Mouse (Mus musculus): ENCODE measurements around the gene Ggta1. TPM values are rescaled to one million over a fixed set of nuclear protein-coding genes. Genes with fewer than 3 reads are reported as not detected.
A peak's percentile ranks its signal among the peaks of the same experiment; 100 is the strongest.

Ggta1 gene
- polyA plus RNA-seq, 1 experiment from 2014 or later, result 28.9 TPM

DNA sequence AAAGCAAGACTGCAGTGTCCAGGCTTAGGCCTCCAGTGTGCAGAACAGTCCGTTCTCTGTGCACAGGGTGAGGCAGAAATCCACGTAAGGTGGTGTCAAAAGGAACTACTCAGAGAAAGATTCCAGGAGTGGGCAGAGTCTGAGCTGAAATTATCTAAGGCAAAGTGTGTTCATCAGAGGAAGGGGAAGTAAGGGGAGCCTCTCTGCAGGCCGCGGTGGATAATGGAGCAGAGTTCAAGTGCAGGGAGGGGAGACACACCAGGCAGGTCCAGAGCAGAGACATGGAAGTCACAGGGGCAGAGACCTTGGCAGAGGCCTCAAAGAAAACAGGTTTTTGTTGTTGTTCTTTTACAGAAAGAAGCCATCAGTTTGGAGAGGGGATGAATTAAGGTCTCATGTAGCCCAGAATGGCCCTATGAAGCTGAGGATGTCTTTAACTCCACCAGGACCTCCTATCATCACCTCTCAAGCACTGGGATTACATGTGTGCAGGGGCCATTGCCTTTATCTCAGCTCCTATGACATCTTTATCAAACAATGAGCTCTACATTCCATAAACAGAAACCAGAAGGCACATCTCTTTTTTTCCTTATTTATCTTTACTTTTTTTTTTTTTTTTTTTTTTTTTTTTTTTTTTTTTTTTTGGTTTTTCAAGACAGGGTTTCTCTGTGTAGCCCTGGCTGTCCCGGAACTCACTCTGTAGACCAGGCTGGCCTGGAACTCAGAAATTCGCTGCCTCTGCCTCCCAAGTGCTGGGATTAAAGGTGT, 42.7 kb upstream of the Ggta1 start:
- H3K36me3 ChIP-seq (ENCODE audit: control insufficient read depth, insufficient read depth, low read length), result no peaks in the 10 kb centered on the region
- no peak overlapping the region for H3K4me2 ChIP-seq (ENCODE audit: low read depth, low read length)
- H3K9me3 ChIP-seq (replicated peaks; ENCODE audit: control insufficient read depth, low read length), result no peaks in the 10 kb centered on the region
- 69% methylated on average over 6 of the region's 6 CpGs for WGBS
- ATAC-seq (ENCODE audit: insufficient read depth, low FRiP score), result no peak
- H3K27ac ChIP-seq (ENCODE audit: low read length), result no peak overlapping the region
- no peak overlapping the region for H3K4me3 ChIP-seq (replicated peaks; ENCODE audit: low read length)
- H3K9ac ChIP-seq (ENCODE audit: low read length), result 0 out of 2 replicates have a peak overlapping the region, but pooled peaks have one; percentile 5
- no peaks in the 10 kb centered on the region for H3K27me3 ChIP-seq (ENCODE audit: control insufficient read depth, insufficient read depth, low read length)
- H3K4me1 ChIP-seq (ENCODE audit: control insufficient read depth, insufficient read depth, low read length), result peaks cover 55% of the 10 kb centered on the region

DNA sequence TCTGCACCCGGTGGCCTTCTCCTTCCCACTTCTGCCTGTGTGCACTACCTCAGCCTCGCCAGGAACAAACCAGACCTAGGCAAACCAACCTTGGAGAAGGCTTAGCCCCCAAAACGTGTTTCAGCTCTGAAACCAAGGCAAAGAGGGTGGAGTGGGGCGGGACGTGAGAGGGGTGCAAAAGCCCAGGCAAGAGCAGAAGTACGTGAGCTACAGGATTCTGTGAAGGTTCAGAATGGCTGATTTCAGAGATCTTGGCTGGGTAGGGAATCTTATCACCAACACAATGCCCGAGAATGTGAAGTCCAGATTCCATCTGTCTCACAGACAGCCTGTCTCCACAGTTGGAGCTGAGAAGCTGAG, 41.4 kb upstream of the Ggta1 start:
- peak overlapping the region; percentile 82 for H3K27ac ChIP-seq (ENCODE audit: low read length)
- no peaks in the 10 kb centered on the region for H3K9me3 ChIP-seq (replicated peaks; ENCODE audit: control insufficient read depth, low read length)
- WGBS, result 40% methylated on average over 7 of the region's 7 CpGs
- ATAC-seq (ENCODE audit: insufficient read depth, low FRiP score), result no peak
- H3K4me1 ChIP-seq (ENCODE audit: control insufficient read depth, insufficient read depth, low read length), result peaks cover 52% of the 10 kb centered on the region
- H3K27me3 ChIP-seq (ENCODE audit: control insufficient read depth, insufficient read depth, low read length), result no peaks in the 10 kb centered on the region
- no peaks in the 10 kb centered on the region for H3K36me3 ChIP-seq (ENCODE audit: control insufficient read depth, insufficient read depth, low read length)
- H3K4me3 ChIP-seq (replicated peaks; ENCODE audit: low read length), result no peak overlapping the region
- no peak overlapping the region; the same call in 1 of the 2 replicates for H3K9ac ChIP-seq (ENCODE audit: low read length)
- no peak overlapping the region for H3K4me2 ChIP-seq (ENCODE audit: low read depth, low read length)

DNA sequence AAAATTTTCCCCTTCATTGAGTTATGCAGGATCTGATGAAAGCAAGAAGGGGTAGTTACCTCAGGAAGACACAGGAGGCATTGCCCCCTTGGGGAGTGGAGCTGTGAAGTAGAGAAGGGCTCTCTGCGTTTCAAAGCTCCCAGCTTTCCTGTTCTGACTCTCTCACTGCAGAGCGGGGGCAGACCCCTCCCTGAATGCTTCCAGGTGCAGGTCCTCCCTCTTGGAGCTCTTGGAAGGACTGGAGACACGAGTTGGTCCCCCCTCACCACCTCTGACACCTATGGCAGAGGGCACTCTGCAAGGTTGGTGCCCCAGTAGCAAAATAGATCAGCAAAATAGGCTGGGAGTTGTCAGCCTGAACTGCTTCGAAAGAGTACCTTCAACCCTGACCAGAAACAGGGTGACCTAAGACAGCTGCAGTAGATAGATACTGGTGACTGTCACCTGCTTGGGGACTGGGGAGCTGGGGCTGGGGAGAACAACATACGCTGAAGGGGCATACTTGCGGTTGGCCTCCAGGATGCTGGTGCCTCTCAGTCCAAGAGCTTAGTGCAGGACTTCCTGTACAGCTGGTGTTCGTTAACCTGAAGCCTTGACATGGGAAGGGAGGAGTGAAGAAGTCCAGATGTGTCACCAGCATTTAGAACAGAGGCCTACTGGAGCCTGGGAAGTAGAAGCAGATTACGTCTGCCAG, 40.8 kb upstream of the Ggta1 start:
- no peak overlapping the region for H3K4me3 ChIP-seq (replicated peaks; ENCODE audit: low read length)
- H3K27me3 ChIP-seq (ENCODE audit: control insufficient read depth, insufficient read depth, low read length), result no peaks in the 10 kb centered on the region
- H3K27ac ChIP-seq (ENCODE audit: low read length), result peak overlapping the region; percentile 82
- WGBS, result 29% methylated on average over 8 of the region's 8 CpGs
- H3K4me1 ChIP-seq (ENCODE audit: control insufficient read depth, insufficient read depth, low read length), result peaks cover 46% of the 10 kb centered on the region
- H3K4me2 ChIP-seq (ENCODE audit: low read depth, low read length), result no peak overlapping the region
- H3K36me3 ChIP-seq (ENCODE audit: control insufficient read depth, insufficient read depth, low read length), result no peaks in the 10 kb centered on the region
- ATAC-seq (ENCODE audit: insufficient read depth, low FRiP score), result peak; percentile 55; the same call in 1 of the 2 replicates
- H3K9ac ChIP-seq (ENCODE audit: low read length), result no peak overlapping the region; the same call in 1 of the 2 replicates
- H3K9me3 ChIP-seq (replicated peaks; ENCODE audit: control insufficient read depth, low read length), result no peaks in the 10 kb centered on the region

DNA sequence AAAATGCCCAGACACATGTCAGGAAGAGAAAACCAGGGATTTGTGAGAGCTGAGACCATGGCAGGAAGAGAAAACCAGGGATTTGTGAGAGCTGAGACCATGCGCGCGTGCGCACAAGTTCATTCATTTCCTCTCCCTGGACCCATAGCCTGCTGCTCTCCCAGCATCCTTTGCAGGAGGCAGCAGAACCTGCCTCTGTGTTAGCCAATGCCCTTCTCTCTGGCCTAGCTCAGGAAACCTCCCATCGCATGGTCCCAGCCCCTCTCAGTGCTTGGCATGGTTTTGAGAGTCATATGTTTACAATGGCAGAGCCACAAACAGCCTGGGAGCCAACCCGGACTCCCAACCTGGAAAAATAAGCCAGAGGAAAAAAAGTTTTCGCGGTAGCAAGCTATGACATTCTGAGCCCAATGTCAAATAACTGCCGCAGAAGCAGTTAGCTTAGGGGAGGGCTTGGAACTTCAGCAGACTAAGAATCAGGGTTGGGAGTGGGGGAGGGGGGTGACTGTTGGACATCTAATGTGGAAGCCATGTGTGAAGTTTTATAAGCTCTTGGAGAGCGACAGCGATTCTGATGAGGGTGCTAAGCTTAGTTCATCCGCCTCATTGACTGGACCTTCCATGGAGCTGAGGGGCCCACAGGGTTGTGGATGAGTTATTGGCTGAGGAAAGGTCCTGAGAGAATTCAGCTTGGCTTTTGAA, 40.1 kb upstream of the Ggta1 start:
- 57% methylated on average over 12 of the region's 12 CpGs for WGBS
- peaks cover 39% of the 10 kb centered on the region for H3K4me1 ChIP-seq (ENCODE audit: control insufficient read depth, insufficient read depth, low read length)
- H3K27me3 ChIP-seq (ENCODE audit: control insufficient read depth, insufficient read depth, low read length), result no peaks in the 10 kb centered on the region
- H3K4me2 ChIP-seq (ENCODE audit: low read depth, low read length), result no peak overlapping the region
- H3K4me3 ChIP-seq (replicated peaks; ENCODE audit: low read length), result no peak overlapping the region
- no peaks in the 10 kb centered on the region for H3K36me3 ChIP-seq (ENCODE audit: control insufficient read depth, insufficient read depth, low read length)
- peak; percentile 23; the same call in 1 of the 2 replicates for ATAC-seq (ENCODE audit: insufficient read depth, low FRiP score)
- no peak overlapping the region for H3K9ac ChIP-seq (ENCODE audit: low read length)
- H3K9me3 ChIP-seq (replicated peaks; ENCODE audit: control insufficient read depth, low read length), result no peaks in the 10 kb centered on the region
- H3K27ac ChIP-seq (ENCODE audit: low read length), result peak overlapping the region; percentile 82

DNA sequence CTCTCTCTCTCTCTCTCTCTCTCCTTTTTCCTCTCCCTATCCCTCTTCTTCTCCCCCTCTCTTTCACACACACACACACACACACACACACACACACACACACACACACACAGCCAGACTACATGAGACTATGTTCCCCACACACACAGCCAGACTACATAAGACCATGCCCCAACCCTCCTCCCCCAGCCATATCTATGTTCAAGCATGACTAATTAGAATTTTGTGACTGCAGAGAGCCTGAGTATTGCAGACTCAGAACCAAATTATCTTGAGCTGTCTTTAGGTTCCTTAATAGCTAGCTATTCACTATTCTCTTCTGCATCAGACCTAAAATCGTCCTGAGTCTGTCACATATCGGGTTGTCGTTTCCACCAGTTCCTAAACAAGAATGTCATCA, 39.5 kb upstream of the Ggta1 start:
- Histone ChIP-seq H3K4me2 (ENCODE audit: low read depth, low read length) (no peak overlapping the region), H3K27me3 (ENCODE audit: control insufficient read depth, insufficient read depth, low read length) (no peaks in the 10 kb centered on the region), H3K4me1 (ENCODE audit: control insufficient read depth, insufficient read depth, low read length) (peaks cover 36% of the 10 kb centered on the region), H3K36me3 (ENCODE audit: control insufficient read depth, insufficient read depth, low read length) (no peaks in the 10 kb centered on the region), H3K9ac (ENCODE audit: low read length) (no peak overlapping the region), H3K9me3 (replicated peaks; ENCODE audit: control insufficient read depth, low read length) (no peaks in the 10 kb centered on the region), H3K4me3 (replicated peaks; ENCODE audit: low read length) (no peak overlapping the region), H3K27ac (ENCODE audit: low read length) (peak overlapping the region; percentile 82)
- WGBS, result 78% methylated on average over 3 of the region's 3 CpGs
- no peak for ATAC-seq (ENCODE audit: insufficient read depth, low FRiP score)

DNA sequence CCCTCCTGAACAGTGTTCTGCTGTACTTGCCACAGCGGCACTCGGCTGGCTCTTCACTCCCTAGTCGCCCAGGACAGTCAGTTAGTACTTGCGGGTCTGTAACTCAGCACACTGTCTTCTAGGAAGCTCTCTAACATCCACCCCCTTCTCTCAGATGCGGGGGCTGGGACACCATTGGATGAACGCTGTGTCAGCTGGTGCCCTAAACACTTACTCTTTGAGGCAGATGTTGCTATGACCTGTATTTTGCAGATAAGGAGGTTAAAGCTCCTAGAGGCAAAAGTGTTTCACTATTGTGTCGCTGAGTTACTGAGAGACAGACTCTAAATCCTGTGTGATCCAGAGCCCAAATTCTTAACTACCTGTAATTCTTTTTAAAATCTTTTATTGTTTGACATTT, 36.4 kb upstream of the Ggta1 start:
- 69% methylated on average over 7 of the region's 7 CpGs for WGBS
- no peak overlapping the region for H3K27ac ChIP-seq (ENCODE audit: low read length)

DNA sequence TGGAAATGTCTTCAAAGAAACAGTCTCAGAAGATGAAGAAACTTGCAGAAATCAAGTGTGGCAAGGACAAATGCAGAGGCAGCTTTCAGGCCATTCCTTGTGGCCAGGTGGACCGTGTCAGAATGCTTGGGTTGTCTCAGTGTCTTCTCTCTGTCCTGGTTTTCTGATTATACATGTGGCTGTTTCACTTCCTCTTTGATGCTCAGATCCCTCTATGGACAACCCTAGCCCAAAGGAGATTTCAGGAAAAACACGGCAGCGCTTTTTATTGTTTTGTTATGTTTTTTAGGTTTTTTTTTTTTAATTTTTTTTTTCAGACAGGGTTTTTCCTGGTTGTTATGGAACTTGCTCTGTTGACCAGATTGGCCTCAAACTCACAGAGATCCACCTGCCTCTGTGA, 35.9 kb upstream of the Ggta1 start:
- ATAC-seq (ENCODE audit: insufficient read depth, low FRiP score), result no peak
- no peak overlapping the region for H3K4me2 ChIP-seq (ENCODE audit: low read depth, low read length)
- H3K9me3 ChIP-seq (replicated peaks; ENCODE audit: control insufficient read depth, low read length), result no peaks in the 10 kb centered on the region; the same call in 1 of the 2 replicates
- H3K9ac ChIP-seq (ENCODE audit: low read length), result no peak overlapping the region
- no peak overlapping the region for H3K27ac ChIP-seq (ENCODE audit: low read length)
- no peaks in the 10 kb centered on the region for H3K36me3 ChIP-seq (ENCODE audit: control insufficient read depth, insufficient read depth, low read length)
- H3K4me1 ChIP-seq (ENCODE audit: control insufficient read depth, insufficient read depth, low read length), result peaks cover 21% of the 10 kb centered on the region
- no peaks in the 10 kb centered on the region for H3K27me3 ChIP-seq (ENCODE audit: control insufficient read depth, insufficient read depth, low read length)
- no peak overlapping the region for H3K4me3 ChIP-seq (replicated peaks; ENCODE audit: low read length)
- 71% methylated on average over 3 of the region's 3 CpGs for WGBS

More for the DNA sequence above, 36.4 kb upstream of the Ggta1 start:
- Histone ChIP-seq H3K4me2 (ENCODE audit: low read depth, low read length) (no peak overlapping the region), H3K9ac (ENCODE audit: low read length) (no peak overlapping the region), H3K27me3 (ENCODE audit: control insufficient read depth, insufficient read depth, low read length) (no peaks in the 10 kb centered on the region), H3K4me3 (replicated peaks; ENCODE audit: low read length) (no peak overlapping the region), H3K9me3 (replicated peaks; ENCODE audit: control insufficient read depth, low read length) (no peaks in the 10 kb centered on the region; the same call in 1 of the 2 replicates), H3K36me3 (ENCODE audit: control insufficient read depth, insufficient read depth, low read length) (no peaks in the 10 kb centered on the region), H3K4me1 (ENCODE audit: control insufficient read depth, insufficient read depth, low read length) (peaks cover 26% of the 10 kb centered on the region)
- ATAC-seq (ENCODE audit: insufficient read depth, low FRiP score), result no peak

DNA sequence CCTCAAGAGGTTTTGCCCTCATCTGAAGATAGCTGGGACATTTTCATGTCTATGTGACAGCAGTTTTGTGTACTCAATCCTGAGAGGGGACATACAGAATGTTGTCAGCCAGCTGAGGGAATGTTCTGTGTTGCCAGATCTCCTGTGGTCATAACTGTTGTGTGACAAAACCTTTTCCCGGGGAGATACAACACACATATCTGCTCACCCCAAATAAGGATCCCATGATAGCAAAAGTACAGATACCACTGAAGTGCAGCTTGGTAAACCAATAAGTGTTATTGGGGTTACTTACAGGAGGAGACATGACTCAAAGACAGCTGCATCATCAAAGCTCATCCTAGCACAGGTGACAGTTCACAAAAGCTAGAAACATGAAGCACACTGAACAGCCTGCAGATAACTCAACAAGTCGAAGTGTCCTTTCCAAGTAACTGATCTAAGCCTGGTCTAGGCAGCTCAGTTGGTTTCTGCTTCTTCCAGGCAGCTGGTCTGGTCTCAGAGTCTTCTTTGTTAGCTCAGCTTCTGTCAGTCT, 34.7 kb upstream of the Ggta1 start:
- H3K4me1 ChIP-seq (ENCODE audit: control insufficient read depth, insufficient read depth, low read length), result peaks cover 10% of the 10 kb centered on the region
- H3K9ac ChIP-seq (ENCODE audit: low read length), result no peak overlapping the region
- H3K36me3 ChIP-seq (ENCODE audit: control insufficient read depth, insufficient read depth, low read length), result no peaks in the 10 kb centered on the region
- ATAC-seq (ENCODE audit: insufficient read depth, low FRiP score), result no peak
- H3K4me2 ChIP-seq (ENCODE audit: low read depth, low read length), result no peak overlapping the region
- no peaks in the 10 kb centered on the region for H3K27me3 ChIP-seq (ENCODE audit: control insufficient read depth, insufficient read depth, low read length)
- 92% methylated on average over 2 of the region's 2 CpGs for WGBS
- H3K4me3 ChIP-seq (replicated peaks; ENCODE audit: low read length), result no peak overlapping the region
- H3K9me3 ChIP-seq (replicated peaks; ENCODE audit: control insufficient read depth, low read length), result no peaks in the 10 kb centered on the region; the same call in 1 of the 2 replicates
- H3K27ac ChIP-seq (ENCODE audit: low read length), result no peak overlapping the region
